Mouse (Mus musculus) adrenal gland (tissue): Measurements from ENCODE around the gene Evx2.

Experiments
- intact Hi-C: fragments of 180-260 bp; cut with DNase I; formaldehyde crosslinking; loops from one replicate; pipeline ENCODE4 v1.15.1; 2025

Gene Evx2

GRCm38 (mm10) chr2:74684106-74684505 lies 24.7 kb upstream of the Evx2 start:
- intact Hi-C loops, result no loop called here

- intact Hi-C loops, result no loop called here
Observed at GRCm38 (mm10) chr2:74683471-74683951, 24.2 kb upstream of the Evx2 start.

GRCm38 (mm10) chr2:74682796-74683195 lies 23.4 kb upstream of the Evx2 start:
- intact Hi-C loops, result no loop called here

GRCm38 (mm10) chr2:74681594-74682531 lies 22.5 kb upstream of the Evx2 start:
- intact Hi-C loops, result no loop called here

GRCm38 (mm10) chr2:74680561-74681398 lies 21.4 kb upstream of the Evx2 start:
- intact Hi-C loops, result no loop called here

- intact Hi-C loops, result no loop called here
Observed at GRCm38 (mm10) chr2:74679980-74680379, 20.6 kb upstream of the Evx2 start.

- intact Hi-C loops, result no loop called here
Observed at GRCm38 (mm10) chr2:74679596-74679971, 20.2 kb upstream of the Evx2 start.

DNA sequence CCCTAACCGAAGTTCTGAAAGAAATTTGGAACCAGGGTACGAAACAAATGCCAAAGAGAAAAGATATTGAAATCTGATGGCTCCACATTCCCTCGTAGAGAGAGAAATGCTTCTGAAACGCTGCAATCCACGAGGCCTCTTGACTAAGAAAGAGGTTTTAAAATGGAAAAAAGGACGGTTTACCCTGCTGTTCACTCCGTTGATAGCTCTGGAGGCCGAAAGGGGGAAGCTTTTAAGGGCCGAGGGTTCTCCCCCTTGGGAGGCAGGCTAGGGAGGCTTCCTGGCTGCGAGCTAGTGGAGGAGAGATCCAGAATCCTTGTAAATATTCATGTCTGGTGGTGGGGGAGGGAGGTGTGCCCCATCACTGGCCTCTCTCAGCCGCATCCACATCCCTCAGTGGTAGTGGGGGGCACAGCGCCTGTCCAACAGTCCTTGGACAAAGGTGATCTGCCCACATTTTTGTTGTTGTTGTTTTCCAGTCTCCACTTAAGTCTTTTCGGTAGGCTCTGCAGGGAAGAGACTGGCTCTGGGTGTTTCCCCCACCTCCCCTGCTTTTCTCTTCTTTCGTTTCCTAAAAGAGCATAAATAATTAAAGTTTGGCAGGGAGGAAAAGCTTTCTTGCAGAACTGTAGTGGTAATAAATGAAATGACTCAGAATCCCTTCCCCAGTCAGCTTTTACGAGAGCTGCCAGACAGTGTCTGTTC lies 19.7 kb upstream of the Evx2 start, which contains the start of gene Hoxd11:
Hoxd11 (plus strand) TSS at position 667 of the 705 bp plus-strand sequence.
- intact Hi-C loops, result no loop called here

DNA sequence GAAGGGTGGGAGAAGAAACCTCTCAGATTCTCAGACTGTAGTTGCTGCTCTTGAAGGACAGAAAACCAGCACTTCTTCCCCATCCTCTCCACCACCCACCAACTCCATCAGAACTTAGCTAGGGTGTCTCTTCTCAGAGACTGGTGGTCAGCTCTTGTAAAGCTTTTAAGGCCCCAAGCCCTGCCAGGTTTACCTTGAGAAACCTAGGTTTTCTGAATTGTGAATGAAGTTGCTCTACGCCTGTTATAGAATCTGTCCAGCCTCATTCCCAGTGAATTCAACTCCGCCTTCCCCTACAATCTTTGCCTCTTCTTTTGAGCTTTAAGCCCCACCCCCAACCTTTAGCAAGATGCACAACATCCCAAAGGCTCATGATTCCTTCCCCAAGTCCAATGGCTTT lies 17.7 kb upstream of the Evx2 start:
- intact Hi-C loops, result no loop called here

DNA sequence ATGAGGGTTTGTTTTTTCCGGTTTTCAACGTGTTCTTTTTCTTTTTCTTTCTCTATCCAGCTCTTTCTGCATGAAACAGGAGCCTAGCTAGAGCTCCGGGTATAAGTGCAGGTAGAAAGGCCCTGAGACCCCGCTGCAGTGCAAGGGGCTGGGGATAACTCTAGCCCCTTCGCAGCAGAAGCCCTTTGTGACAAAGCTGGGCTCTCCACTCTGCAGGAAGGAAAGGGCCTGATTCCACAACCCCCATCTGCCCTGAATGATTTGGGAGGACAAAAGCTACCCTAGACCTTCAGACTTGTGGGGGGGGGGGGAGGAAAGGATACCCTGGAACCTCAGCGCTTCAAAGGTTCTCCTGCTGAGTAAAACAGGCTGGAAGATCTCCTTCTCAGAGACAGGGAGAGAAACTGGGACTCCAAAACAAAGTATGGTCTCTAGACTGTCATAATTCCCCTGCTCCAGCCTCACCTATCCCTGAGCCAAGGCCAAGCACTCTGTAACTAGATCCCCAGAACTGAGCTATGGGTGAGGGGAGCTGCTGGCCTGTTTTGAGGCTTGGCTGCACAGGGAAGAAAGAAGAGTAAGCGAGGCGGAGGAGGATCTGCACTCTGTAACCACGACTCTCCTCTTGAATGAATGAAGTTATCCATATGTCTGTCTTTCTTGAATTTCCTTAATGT lies 17.2 kb upstream of the Evx2 start:
- intact Hi-C loops, result no loop called here

DNA sequence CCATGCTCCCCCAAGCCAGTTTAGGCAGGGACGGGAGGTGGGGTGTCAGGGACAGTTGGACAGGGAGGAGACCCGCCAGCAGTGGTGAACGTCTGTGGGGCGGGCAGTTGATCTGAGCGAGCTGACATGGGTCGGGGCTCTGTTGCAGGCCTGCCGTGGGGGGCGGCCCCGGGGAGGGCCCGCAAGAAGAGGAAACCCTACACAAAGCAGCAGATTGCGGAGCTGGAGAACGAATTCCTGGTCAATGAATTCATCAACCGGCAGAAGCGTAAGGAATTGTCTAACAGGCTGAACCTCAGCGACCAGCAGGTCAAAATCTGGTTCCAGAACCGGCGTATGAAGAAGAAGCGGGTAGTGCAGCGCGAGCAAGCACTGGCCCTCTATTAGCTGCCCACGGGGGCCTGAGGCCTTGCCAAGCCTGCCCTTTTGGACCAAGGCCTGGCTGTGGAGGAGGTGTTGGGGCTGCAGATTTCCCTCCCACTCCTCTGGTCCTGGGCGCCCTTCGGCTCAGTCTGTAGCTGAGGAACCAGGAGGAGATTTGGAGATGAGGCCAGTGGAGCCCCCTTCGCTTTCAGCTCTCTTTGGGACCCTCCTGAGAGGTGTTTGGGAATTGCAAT lies 16.4 kb upstream of the Evx2 start:
- intact Hi-C loops, result no loop called here

DNA sequence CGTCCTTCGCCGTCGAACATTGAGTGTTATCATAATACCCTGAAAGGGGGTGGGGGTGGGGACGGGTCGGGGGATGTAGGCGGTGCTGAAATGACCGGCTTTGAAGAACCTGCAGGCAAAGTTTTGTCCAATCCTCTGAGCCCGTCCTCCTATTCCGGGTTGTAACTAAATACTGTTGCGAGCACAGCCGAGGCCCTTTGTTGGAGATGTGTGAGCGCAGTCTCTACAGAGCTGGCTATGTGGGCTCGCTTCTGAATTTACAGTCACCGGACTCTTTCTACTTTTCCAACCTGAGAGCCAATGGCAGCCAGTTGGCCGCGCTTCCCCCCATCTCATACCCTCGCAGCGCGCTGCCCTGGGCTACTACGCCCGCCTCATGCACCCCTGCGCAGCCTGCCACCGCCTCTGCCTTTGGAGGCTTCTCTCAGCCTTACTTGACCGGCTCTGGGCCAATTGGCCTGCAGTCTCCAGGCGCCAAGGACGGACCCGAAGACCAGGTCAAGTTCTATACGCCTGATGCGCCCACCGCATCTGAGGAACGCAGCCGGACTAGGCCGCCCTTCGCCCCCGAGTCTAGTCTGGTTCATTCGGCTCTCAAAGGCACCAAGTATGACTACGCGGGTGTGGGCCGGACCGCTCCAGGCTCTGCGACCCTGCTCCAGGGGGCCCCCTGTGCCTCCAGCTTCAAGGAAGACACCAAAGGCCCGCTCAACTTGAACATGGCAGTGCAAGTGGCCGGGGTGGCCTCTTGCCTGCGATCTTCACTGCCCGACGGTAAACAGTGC lies 15.7 kb upstream of the Evx2 start, which contains the start of gene Hoxd12:
Hoxd12 (plus strand) TSS at position 133 of the 785 bp plus-strand sequence.
- intact Hi-C loops, result loop anchor here (5.0 kb wide), 2 partner anchors 608 to 708 kb away; no protein-coding TSS in a partner anchor

DNA sequence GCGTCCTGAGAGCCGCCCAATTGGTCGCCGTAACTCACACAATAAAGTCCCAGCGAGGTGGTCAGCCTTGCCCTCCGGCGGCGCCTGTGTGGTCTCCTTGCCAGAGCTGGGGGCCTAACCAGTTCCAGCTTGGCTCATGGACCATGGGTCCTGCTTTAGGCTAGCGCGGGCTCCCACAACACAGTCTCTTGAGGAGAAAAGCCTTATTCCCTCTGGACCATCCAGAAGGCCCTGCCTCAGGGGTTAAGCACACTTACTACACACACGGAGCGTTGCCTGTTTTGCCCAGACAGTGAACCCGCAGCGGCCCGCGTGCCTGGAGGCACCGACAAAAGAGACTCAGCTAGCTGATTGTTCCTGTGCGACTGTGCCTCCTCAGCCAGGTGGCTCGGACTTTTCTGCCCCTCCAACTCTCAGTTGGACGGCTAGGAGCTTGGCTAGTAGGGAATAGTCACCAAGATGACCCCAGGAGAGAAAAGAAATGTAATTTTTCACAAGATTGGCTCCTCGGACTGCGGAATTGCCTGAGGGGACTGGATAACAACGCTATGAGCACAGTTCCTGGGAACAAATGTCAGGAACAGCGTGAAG lies 14.6 kb upstream of the Evx2 start:
- intact Hi-C loops, result loop anchor here (5.0 kb wide), 2 partner anchors 607 to 707 kb away; no protein-coding TSS in a partner anchor

- intact Hi-C loops, result loop anchor here (5.0 kb wide), 2 partner anchors 605 to 705 kb away; no protein-coding TSS in a partner anchor
Observed at GRCm38 (mm10) chr2:74672481-74673362, 13.4 kb upstream of the Evx2 start.

DNA sequence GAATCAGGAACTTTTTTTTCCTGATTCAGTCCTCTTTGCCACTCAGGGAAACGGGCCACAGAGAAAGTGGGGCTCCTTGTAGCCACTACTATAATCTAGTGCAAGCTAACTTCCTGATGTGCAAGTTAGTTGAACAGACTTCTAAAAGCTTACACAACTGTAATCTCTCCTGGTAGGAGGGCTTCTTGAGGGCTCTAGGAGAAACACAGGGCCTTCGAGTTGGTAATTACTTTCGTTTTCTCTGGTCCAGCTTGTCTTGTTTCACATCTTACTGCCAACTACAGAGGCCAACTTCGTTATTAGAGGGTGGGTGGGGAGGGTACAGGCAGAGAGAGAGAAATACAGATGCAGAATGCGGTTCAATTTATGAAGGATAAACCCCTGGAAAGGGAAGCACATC lies 12.5 kb upstream of the Evx2 start:
- intact Hi-C loops, result loop anchor here (5.0 kb wide), 2 partner anchors 605 to 705 kb away; no protein-coding TSS in a partner anchor

DNA sequence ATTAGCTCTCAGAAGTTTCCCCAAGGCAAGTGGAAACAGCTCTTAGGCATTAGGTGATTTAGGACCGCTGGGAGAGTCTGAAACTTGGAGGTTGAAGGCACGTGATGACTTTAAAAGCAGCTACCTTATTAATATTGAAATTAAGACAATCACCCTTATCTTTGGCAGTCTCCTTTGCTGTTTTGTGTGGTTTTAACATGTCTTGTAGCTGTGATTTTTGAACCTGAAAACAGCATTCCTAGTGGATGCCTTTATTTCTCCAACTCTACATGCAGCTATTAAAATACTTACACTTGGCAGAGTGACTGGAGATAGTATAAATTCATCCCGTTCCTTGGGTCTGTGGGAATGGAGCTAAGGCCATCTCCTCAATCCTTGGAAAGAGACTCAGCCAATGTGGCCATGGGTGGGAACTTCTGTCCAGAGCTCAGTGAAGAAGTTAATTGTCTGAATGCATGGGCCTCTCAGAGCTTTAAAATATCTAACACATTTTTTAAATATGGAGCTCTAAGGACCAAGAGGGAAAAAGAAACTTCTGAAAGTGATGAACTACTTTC lies 11.4 kb upstream of the Evx2 start:
- intact Hi-C loops, result loop anchor here (5.0 kb wide), 2 partner anchors 603 to 703 kb away; no protein-coding TSS in a partner anchor

GRCm38 (mm10) chr2:74669650-74670235 lies 10.4 kb upstream of the Evx2 start:
- intact Hi-C loops, result loop anchor here (5.0 kb wide), 2 partner anchors 602 to 702 kb away; no protein-coding TSS in a partner anchor
